Mouse (Mus musculus) lung, embryonic 16.5 days (tissue): ENCODE measurements around the gene Olfr625-ps1. TPM values are rescaled to one million over a fixed set of nuclear protein-coding genes. Genes with fewer than 3 reads are reported as not detected.
"Not testable (repeated sequence)": the region's sequence is repeated elsewhere in the genome, so short reads cannot be mapped to it uniquely, and the experiment has no call there.

Source experiments
- ATAC-seq: fragments of 200-750 bp; cut with Nextera tagmentation; 2 replicates; pipeline ENCODE4 v1.8.0; 2017; ENCODE audit warnings: low read depth, mild to moderate bottlenecking, moderate library complexity
- H3K27ac ChIP-seq: fragments of 300-500 bp; sonication (generic); 2 replicates; pipeline ENCODE4 v1.5.1; 2014; ENCODE audit warnings: mild to moderate bottlenecking, control low read depth, low read length
- H3K27me3 ChIP-seq: fragments of 300-500 bp; sonication (generic); 2 replicates; pipeline ENCODE4 v1.6.1; 2014; ENCODE audit warnings: low read depth, low read length, mixed read lengths; ENCODE audit not compliant: control insufficient read depth, insufficient read depth
- H3K36me3 ChIP-seq: fragments of 300-500 bp; sonication (generic); 2 replicates; pipeline ENCODE4 v1.6.1; 2014; ENCODE audit warnings: low read length; ENCODE audit not compliant: control insufficient read depth, insufficient read depth
- H3K4me1 ChIP-seq: fragments of 300-500 bp; sonication (generic); replicated peaks from 2 replicates; pipeline ENCODE4 v1.6.1; 2014; ENCODE audit warnings: low read length, mixed read lengths; ENCODE audit not compliant: control insufficient read depth, insufficient read depth
- H3K4me2 ChIP-seq: fragments of 300-500 bp; sonication (generic); 2 replicates; pipeline ENCODE4 v1.6.1; 2014; ENCODE audit warnings: low read depth, low read length, control low read depth
- H3K4me3 ChIP-seq: fragments of 300-500 bp; sonication (generic); 2 replicates; pipeline ENCODE4 v1.5.1; 2014; ENCODE audit warnings: mild to moderate bottlenecking, low read length, control low read depth
- H3K9ac ChIP-seq: fragments of 300-500 bp; sonication (generic); 2 replicates; pipeline ENCODE4 v1.6.1; 2014; ENCODE audit warnings: low read length, control low read depth
- H3K9me3 ChIP-seq: fragments of 300-500 bp; sonication (generic); 2 replicates; pipeline ENCODE4 v1.6.1; 2016; ENCODE audit warnings: low read length; ENCODE audit not compliant: control insufficient read depth
- WGBS: fragments of 180-500 bp; shearing (Covaris S2); extraction: QIAGEN DNeasy Blood & Tissue Kit; methylation state at CpG from one replicate; pipeline ENCODE4 v1.1.7; 2014; 5-methylcytosine and 5-hydroxymethylcytosine counted together
- polyA plus RNA-seq: library from polyadenylated mRNA; unstranded; fragments of >200 nt; fragmentation: Nextera tagmentation; extraction: Ambion mirVana; gene quantifications from 2 replicates; pipeline ENCODE4 v1.2.1, GENCODE M21; 2015

Olfr625-ps1 gene
- polyA plus RNA-seq: not detected in 2 replicates

DNA sequence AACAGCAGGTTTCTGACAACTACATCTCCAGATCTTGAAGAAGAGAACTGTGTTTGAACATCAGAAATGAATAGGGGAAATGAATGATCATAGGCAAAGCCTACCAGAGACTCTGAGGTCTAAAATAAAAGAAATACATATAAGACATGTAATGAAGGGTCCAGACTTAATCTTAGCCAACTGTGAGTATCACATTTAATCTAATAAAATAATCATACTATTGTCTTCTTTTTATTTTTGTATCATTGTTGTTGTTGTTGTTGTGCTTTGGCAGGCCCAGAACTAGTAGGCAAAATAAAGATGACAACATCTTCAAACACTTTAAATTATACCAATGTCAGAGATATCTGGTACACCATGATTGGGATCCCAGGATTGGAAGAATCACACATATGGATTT, at the start of gene Olfr625-ps1:
Gene Olfr625-ps1 (plus strand): TSS at position 301 of the 400 bp plus-strand sequence.
- H3K9ac ChIP-seq: no peak within 1 kb of the TSS
- no peak within 1 kb of the TSS for H3K4me3 ChIP-seq
- no peak within 1 kb of the TSS for H3K4me2 ChIP-seq
- H3K4me1 ChIP-seq: no peaks in the 10 kb centered on the region
- H3K27me3 ChIP-seq: no peaks in the 10 kb centered on the region
- ATAC-seq: no peak
- H3K36me3 ChIP-seq: no peaks in the 10 kb centered on the region
- no peaks in the 10 kb centered on the region for H3K9me3 ChIP-seq
- no peak within 1 kb of the TSS for H3K27ac ChIP-seq

DNA sequence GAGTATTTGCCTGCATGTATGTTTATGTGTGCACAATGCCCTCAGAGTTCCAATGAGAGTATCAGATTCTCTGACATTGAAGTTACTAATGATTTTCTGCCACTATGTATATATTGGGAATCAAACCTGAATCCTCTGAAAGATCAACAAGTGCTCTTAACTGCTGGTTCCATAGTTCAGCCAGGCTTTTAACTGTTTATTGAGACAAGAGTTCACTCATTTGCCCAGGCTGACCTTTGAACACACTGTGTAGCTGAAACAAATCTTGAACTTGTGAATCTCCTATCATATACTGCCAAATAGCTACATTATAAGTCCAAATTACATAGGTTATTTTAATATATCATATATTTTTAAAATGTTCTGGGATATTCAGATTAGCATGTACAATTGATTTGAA, 45.7 kb upstream of the Olfr625-ps1 start:
- H3K4me3 ChIP-seq: no peak overlapping the region
- ATAC-seq: no peak
- H3K9me3 ChIP-seq: no peaks in the 10 kb centered on the region
- H3K9ac ChIP-seq: no peak overlapping the region
- H3K4me2 ChIP-seq: no peak overlapping the region
- H3K36me3 ChIP-seq: no peaks in the 10 kb centered on the region
- H3K27me3 ChIP-seq: no peaks in the 10 kb centered on the region
- H3K4me1 ChIP-seq: no peaks in the 10 kb centered on the region
- H3K27ac ChIP-seq: no peak overlapping the region

DNA sequence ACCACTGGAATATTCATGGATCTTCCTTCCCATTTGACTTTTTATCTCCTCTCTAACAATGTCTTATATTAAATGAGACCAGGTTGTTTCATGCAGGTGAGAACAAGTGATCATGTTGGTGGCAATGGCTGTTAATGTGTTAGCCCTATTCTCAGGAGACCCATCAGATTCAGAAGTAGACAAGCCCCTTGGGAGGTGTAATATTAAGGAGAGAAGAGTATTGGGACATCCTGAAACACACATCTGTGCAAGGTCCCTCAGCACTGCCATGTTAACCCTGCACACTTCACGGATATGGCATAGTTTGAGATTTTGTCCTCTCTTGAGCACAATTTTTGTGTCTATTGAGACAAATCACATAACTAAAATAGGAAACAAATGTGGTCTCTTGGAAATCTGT, 39.9 kb upstream of the Olfr625-ps1 start, which contains the start of gene Olfr622:
Gene Olfr622 (minus strand): TSS at position 101 of the 400 bp plus-strand sequence.
- no peaks in the 10 kb centered on the region for H3K27me3 ChIP-seq
- H3K27ac ChIP-seq: no peak within 1 kb of the TSS
- H3K4me3 ChIP-seq: no peak within 1 kb of the TSS
- H3K36me3 ChIP-seq: no peaks in the 10 kb centered on the region
- no peak within 1 kb of the TSS for H3K9ac ChIP-seq
- no peaks in the 10 kb centered on the region for H3K9me3 ChIP-seq
- no peak within 1 kb of the TSS for H3K4me2 ChIP-seq
- no peak for ATAC-seq
- WGBS: 74% methylated on average over 1 of the region's 1 CpGs
- no peaks in the 10 kb centered on the region for H3K4me1 ChIP-seq

DNA sequence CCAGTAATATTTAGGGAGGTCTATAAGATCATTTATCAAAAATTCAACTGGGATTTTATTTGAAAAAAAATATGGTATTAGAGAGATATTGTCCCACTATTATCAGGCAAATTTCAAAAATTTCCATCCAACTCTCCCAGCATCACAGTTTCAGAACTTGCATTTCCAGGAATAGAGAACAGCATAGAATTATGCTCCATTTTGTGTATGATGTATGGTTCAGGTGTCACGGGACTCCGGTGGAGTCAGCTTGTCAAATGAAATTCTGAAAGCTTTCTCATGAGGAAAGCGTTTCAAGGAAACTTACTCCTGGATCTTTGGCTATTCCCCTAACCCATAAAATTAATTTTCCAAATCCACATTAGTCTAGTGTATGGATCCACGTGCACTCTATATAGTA, 38.5 kb upstream of the Olfr625-ps1 start:
- no peak overlapping the region for H3K9ac ChIP-seq
- H3K4me2 ChIP-seq: no peak overlapping the region
- H3K27me3 ChIP-seq: no peaks in the 10 kb centered on the region
- WGBS: 82% methylated on average over 4 of the region's 4 CpGs
- H3K27ac ChIP-seq: no peak overlapping the region
- no peak for ATAC-seq
- no peak overlapping the region for H3K4me3 ChIP-seq
- H3K9me3 ChIP-seq: no peaks in the 10 kb centered on the region
- no peaks in the 10 kb centered on the region for H3K36me3 ChIP-seq
- H3K4me1 ChIP-seq: no peaks in the 10 kb centered on the region

DNA sequence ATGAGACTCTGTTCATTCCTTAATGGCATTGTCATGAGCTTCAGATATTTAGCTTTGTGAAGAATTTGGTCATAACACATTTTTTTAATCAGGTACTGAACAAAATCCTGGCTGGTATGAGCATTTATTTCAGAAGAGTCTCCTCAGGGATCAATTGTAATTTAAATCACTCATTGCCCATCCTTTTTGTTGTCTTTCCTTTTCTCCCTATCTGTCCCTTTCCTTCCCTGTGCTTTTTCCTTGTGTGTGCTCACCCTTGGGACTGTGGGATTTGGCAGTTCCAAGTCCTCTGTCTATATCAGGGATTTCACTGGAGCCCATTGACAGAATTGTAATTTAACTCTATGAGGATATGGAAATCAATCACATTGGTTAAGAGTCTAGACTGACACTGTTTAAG, 18.9 kb upstream of the Olfr625-ps1 start, which contains the start of gene Olfr623:
Gene Olfr623 (minus strand): TSS at position 101 of the 400 bp plus-strand sequence.
- ATAC-seq: no peak
- Histone ChIP-seq H3K4me1 (no peaks in the 10 kb centered on the region), H3K9me3 (no peaks in the 10 kb centered on the region), H3K27ac (no peak within 1 kb of the TSS), H3K4me2 (no peak within 1 kb of the TSS), H3K27me3 (no peaks in the 10 kb centered on the region), H3K9ac (no peak within 1 kb of the TSS), H3K4me3 (no peak within 1 kb of the TSS), H3K36me3 (no peaks in the 10 kb centered on the region)

DNA sequence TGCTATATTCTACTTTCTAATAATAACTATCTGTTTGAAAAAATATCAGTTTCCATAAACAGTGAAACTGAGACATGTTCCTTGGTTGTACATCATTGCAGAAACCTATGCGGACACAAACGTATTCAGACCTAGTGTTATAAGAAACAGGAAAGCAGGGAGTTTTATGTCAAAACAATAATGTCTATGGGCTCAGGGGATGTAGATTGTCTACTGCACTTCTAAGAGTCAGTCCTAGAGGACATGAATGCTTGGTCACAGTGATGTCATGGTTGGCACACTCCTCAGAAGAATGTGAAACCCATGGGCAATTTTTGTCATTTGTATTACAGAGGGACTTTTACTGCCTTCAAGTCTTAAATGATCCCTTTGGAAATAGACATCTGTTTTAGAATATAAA, 11.4 kb upstream of the Olfr625-ps1 start, which contains the start of gene Olfr624:
Gene Olfr624 (minus strand): TSS at position 101 of the 400 bp plus-strand sequence.
- Histone ChIP-seq H3K9me3 (no peaks in the 10 kb centered on the region), H3K36me3 (no peaks in the 10 kb centered on the region), H3K27me3 (no peaks in the 10 kb centered on the region), H3K4me3 (no peak within 1 kb of the TSS), H3K4me1 (no peaks in the 10 kb centered on the region), H3K27ac (no peak within 1 kb of the TSS), H3K4me2 (no peak within 1 kb of the TSS), H3K9ac (no peak within 1 kb of the TSS)
- 91% methylated on average over 2 of the region's 2 CpGs for WGBS
- ATAC-seq: no peak

DNA sequence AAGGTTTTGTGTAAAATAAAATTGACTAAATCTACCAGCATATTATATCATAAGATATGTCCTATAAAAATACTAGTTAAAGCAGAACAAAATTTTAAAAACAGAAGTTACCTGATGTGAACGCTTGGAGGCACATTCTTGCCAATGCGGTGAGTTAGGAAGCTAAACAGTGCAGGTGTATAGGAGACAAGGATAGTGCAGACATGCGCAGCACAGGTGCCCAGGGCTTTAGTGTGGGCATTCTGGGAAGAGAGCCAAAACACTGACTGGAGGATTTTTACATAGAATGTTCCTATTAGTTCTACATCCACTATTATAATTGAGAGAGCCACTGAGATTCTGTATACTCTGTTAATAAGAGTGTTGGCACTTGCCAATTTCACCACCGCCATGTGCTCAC, 16.9 kb downstream of the Olfr625-ps1 start:
- Histone ChIP-seq H3K4me3 (no peak overlapping the region), H3K9ac (no peak overlapping the region), H3K27me3 (no peaks in the 10 kb centered on the region), H3K36me3 (no peaks in the 10 kb centered on the region), H3K9me3 (no peaks in the 10 kb centered on the region), H3K4me1 (no peaks in the 10 kb centered on the region), H3K4me2 (no peak overlapping the region), H3K27ac (no peak overlapping the region)
- WGBS: 89% methylated on average over 4 of the region's 4 CpGs
- ATAC-seq: no peak

DNA sequence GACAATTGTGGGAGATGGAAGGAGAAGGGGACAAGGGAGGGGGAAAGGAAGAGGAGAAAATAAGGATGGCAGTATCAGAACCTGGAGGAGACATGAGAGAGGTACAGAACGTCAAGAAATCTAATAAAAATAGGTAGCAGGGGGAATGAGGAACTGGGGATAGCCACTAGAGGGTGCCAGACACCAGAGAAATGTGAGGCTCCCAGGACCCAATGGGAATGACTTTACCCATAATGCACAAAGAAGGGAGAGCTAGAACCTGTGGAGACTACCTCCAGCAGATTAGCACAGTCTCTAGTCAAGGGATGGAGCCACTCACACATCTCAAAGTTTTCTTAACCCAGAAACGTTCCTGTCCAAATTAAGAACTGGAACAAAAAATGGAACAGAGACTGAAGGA, 29.5 kb downstream of the Olfr625-ps1 start:
- Histone ChIP-seq H3K27ac (no peak overlapping the region), H3K4me1 (no peaks in the 10 kb centered on the region), H3K36me3 (no peaks in the 10 kb centered on the region), H3K9me3 (no peaks in the 10 kb centered on the region), H3K9ac (no peak overlapping the region), H3K4me2 (no peak overlapping the region), H3K4me3 (no peak overlapping the region), H3K27me3 (no peaks in the 10 kb centered on the region)
- no peak for ATAC-seq
- 28% methylated on average over 2 of the region's 2 CpGs for WGBS

DNA sequence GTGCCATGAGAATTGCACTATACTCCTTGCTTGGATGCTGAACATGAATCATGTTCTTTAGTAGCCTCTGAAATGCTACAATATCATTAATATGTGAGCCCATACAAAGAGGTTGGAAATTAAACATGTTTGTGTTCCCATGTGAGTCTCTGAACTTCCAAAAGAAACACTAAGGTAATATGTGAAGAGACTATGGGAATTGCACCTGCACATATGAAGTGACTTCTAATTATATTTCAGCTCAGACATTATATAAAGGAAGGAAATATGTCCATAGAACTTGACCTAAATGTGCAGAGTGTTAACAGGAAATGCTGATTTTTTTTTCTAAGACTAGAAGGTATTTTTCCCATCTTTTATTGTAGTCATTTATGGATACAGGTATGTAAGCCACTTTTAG, 31.9 kb downstream of the Olfr625-ps1 start, which contains the start of gene Olfr243:
Gene Olfr243 (plus strand): TSS at position 301 of the 400 bp plus-strand sequence.
- Histone ChIP-seq H3K36me3 (no peaks in the 10 kb centered on the region), H3K4me2 (no peak within 1 kb of the TSS), H3K9me3 (no peaks in the 10 kb centered on the region), H3K27ac (no peak within 1 kb of the TSS), H3K4me1 (no peaks in the 10 kb centered on the region), H3K9ac (no peak within 1 kb of the TSS), H3K4me3 (no peak within 1 kb of the TSS), H3K27me3 (no peaks in the 10 kb centered on the region)
- ATAC-seq: no peak

DNA sequence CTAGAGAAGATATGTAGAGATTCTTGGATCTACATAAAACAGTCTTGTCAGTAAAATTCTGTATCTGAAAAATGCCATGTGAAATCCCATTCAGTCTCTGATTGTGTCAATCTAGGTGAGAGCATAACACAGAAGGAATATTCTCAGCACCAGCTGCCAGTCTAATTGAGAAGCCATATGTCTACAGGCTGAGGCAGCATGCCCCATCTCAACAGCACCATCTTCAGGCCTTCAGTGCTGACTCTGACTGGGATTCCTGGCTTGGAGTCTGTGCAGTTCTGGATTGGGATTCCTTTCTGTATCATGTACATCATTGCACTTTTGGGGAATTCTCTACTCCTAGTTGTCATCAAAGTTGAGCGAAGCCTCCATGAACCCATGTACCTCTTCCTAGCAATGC, 33.9 kb downstream of the Olfr625-ps1 start:
- not testable (repeated sequence) for H3K4me3 ChIP-seq, H3K9ac ChIP-seq, H3K27ac ChIP-seq, H3K27me3 ChIP-seq, H3K4me1 ChIP-seq, ATAC-seq, H3K36me3 ChIP-seq, H3K4me2 ChIP-seq, H3K9me3 ChIP-seq
- WGBS: 79% methylated on average over 1 of the region's 1 CpGs
